8 mouse cellular contexts compared by ENCODE assay signal in the genomic region with DNA sequence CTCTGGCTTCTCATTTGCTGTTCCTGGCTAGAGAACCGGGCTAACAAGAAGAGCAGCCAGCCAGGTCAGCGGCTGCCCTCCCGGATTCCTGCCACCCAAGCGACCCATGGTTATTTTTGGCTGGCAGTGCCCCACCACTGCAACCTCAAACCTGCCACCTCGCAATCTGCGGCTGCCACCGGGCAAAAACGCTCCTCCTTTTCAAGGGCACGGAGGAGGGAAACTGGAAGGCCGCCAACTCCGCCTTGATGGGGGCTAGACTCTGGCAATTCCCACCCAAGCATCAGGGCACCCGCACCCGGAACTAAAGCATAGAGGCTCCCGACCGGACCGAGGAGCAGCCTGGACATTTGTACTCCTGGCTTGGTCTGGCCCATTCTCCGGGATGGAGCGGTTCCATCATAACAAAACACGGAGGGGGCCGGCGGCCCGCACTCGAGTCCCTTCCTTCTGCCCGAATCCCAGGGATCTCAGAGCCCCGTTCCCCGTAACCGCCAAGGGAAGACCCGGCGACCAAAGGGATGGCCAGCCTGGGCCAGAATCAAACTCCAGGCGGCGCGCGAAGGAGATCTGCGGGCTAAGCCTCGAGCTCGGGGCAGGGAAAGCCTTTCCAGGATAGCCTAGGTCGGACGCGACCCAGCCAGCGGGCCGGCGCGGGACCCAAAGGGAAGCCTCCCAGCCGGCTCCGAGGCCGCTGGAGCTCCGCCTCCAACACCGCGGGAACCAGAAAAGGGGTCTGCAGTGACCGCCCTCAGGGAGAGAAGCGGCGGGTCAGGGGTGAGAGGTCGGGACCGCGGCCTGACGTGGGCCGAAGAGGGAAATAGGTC. TPM values are rescaled to one million over a fixed set of nuclear protein-coding genes. Genes with fewer than 3 reads are reported as not detected.
DNase-seq lines count a peak whose midpoint lies in the region; ATAC-seq and TF ChIP-seq lines count a peak whose summit lies in the region.

No protein-coding gene starts in this region.

- H3K9ac ChIP-seq in ES-Bruce4 (ENCODE audit: low read depth, poor library complexity, severe bottlenecking): peak overlapping the region; percentile 87
- peak overlapping the region; percentile 100 for H3K9ac ChIP-seq in forebrain, embryonic 16.5 days (replicated peaks; ENCODE audit: low read depth, low read length)
- peak overlapping the region; percentile 98 for H3K9ac ChIP-seq in lung, embryonic 14.5 days

- H3K36me3 ChIP-seq in ES-Bruce4 (ENCODE audit: control insufficient read depth, insufficient read depth, low read length, poor library complexity, severe bottlenecking): peaks cover 3% of the 10 kb centered on the region
- H3K36me3 ChIP-seq in forebrain, embryonic 16.5 days (ENCODE audit: control insufficient read depth, insufficient read depth): 0 out of 2 replicates have a peak, but pooled peaks cover 9% of the 10 kb centered on the region
- peaks cover 26% of the 10 kb centered on the region for H3K36me3 ChIP-seq in lung, embryonic 14.5 days (ENCODE audit: insufficient read depth)

- under 1% methylated on average over 57 of the region's 57 CpGs for WGBS in forebrain, embryonic 16.5 days
- WGBS in lung, embryonic 14.5 days: under 1% methylated on average over 57 of the region's 57 CpGs

- peaks cover 2% of the 10 kb centered on the region for H3K4me1 ChIP-seq in ES-Bruce4 (ENCODE audit: control insufficient read depth, insufficient read depth, low read length)
- H3K4me1 ChIP-seq in forebrain, embryonic 16.5 days (replicated peaks; ENCODE audit: control insufficient read depth, insufficient read depth, low read length): peaks cover 37% of the 10 kb centered on the region
- H3K4me1 ChIP-seq in lung, embryonic 14.5 days (ENCODE audit: insufficient read depth): peaks cover 13% of the 10 kb centered on the region

- H3K4me3 ChIP-seq in ES-Bruce4 (ENCODE audit: low read depth, low read length): peak overlapping the region; percentile 88
- peak overlapping the region; percentile 98 for H3K4me3 ChIP-seq in forebrain, embryonic 16.5 days (replicated peaks; ENCODE audit: low read length)
- peak overlapping the region; percentile 93 for H3K4me3 ChIP-seq in lung, embryonic 14.5 days (ENCODE audit: low read depth, low read length)

- no peak for TF ChIP-seq EP300 in ES-Bruce4 (IDR thresholded peaks at IDR 0.05; ENCODE audit: insufficient read depth, low read depth, low read length)

- H3K9me3 ChIP-seq in ES-Bruce4 (replicated peaks; ENCODE audit: control insufficient read depth, insufficient read depth, low read length, poor library complexity, severe bottlenecking): no peaks in the 10 kb centered on the region
- H3K9me3 ChIP-seq in forebrain, embryonic 16.5 days (ENCODE audit: control insufficient read depth, low read length): no peaks in the 10 kb centered on the region
- H3K9me3 ChIP-seq in lung, embryonic 14.5 days (ENCODE audit: low read depth, low read length): no peaks in the 10 kb centered on the region

- DNase-seq in cerebellum, adult 11-12 months: peak; percentile 80
- peak; percentile 44 for DNase-seq in heart, postnatal 25 days (ENCODE audit: low spot score)
- peak; percentile 68 to 75 for DNase-seq in layer of hippocampus, adult 8-10 months (ENCODE audit: low spot score in 2 of 2)
- DNase-seq in lung, embryonic 14.5 days: peak; percentile 77
- DNase-seq in ovary, postnatal 10 days (ENCODE audit: low spot score): peak; percentile 47
- peak; percentile 69 for DNase-seq in thymus, postnatal 25 days

- H3K27ac ChIP-seq in ES-Bruce4 (ENCODE audit: insufficient read depth, low read length): no peak overlapping the region
- peak overlapping the region; percentile 100 for H3K27ac ChIP-seq in forebrain, embryonic 16.5 days (ENCODE audit: low read length)
- peak overlapping the region; percentile 99 for H3K27ac ChIP-seq in lung, embryonic 14.5 days (ENCODE audit: low read depth)

- no peak for TF ChIP-seq CTCF in ES-Bruce4 (IDR thresholded peaks at IDR 0.05; ENCODE audit: low read depth, low read length)
- TF ChIP-seq CTCF in lung, embryonic 14.5 days (IDR thresholded peaks at IDR 0.05; ENCODE audit: low read depth): peak; percentile 24; the same call in 1 of the 2 replicates

- peak overlapping the region; percentile 99 for H3K4me2 ChIP-seq in forebrain, embryonic 16.5 days (ENCODE audit: low read length)
- H3K4me2 ChIP-seq in lung, embryonic 14.5 days: peak overlapping the region; percentile 99

- ATAC-seq in forebrain, embryonic 16.5 days: peak; percentile 50
- ATAC-seq in lung, embryonic 14.5 days (ENCODE audit: insufficient read depth): peak; percentile 69

- no peaks in the 10 kb centered on the region for H3K27me3 ChIP-seq in ES-Bruce4 (ENCODE audit: control insufficient read depth, insufficient read depth, low read length, poor library complexity, severe bottlenecking)
- H3K27me3 ChIP-seq in forebrain, embryonic 16.5 days (replicated peaks; ENCODE audit: control insufficient read depth, insufficient read depth, low read length): no peaks in the 10 kb centered on the region
- no peaks in the 10 kb centered on the region for H3K27me3 ChIP-seq in lung, embryonic 14.5 days (ENCODE audit: insufficient read depth, low read length)

- intact Hi-C loops in heart, postnatal 25 days (cut with DNase I): loop anchor here (5.0 kb wide), 3 partner anchors 148 to 242 kb away; a partner anchor contains a TSS

- no peak for TF ChIP-seq POLR2A in ES-Bruce4 (IDR thresholded peaks at IDR 0.05; ENCODE audit: insufficient read depth, low read length)

RNA-seq across cellular contexts. Expression of a gene that starts 1.3 kb away (rescaled TPM):
- polyA plus RNA-seq in ES-Bruce4 (2011; ENCODE audit: insufficient read depth, insufficient read length, low read depth, missing spikeins): 71.2 and 77.7 TPM in 2 replicates
- 88.9 and 97.4 TPM in 2 replicates for polyA plus RNA-seq in forebrain, embryonic 16.5 days (2015; fragmentation: Nextera tagmentation; extraction: Ambion mirVana)
- 10 to 100 TPM; 27.6 to 29.2 TPM for total RNA-seq in heart, postnatal 25 days (2021)
- total RNA-seq in layer of hippocampus, adult 8-10 months (2022): 100 to 1,000 TPM in 1 of 4 experiments, 10 to 100 TPM in 3; 72.0 to 102 (median 84.5) TPM
- polyA plus RNA-seq in lung, embryonic 14.5 days (2014; fragmentation: Nextera tagmentation; extraction: Ambion mirVana): 58.1 and 72.7 TPM in 2 replicates

RNA-seq across cellular contexts. Expression of a gene that starts 56.0 kb away (rescaled TPM):
- 22.0 and 26.3 TPM in 2 replicates for polyA plus RNA-seq in ES-Bruce4 (2011; ENCODE audit: insufficient read depth, insufficient read length, low read depth, missing spikeins)
- polyA plus RNA-seq in forebrain, embryonic 16.5 days (2015; fragmentation: Nextera tagmentation; extraction: Ambion mirVana): 37.0 and 39.2 TPM in 2 replicates
- 1 to 10 TPM; 4.9 to 7.0 TPM for total RNA-seq in heart, postnatal 25 days (2021)
- 10 to 100 TPM; 14.0 to 23.7 (median 14.6) TPM for total RNA-seq in layer of hippocampus, adult 8-10 months (2022)
- 24.0 and 24.9 TPM in 2 replicates for polyA plus RNA-seq in lung, embryonic 14.5 days (2014; fragmentation: Nextera tagmentation; extraction: Ambion mirVana)
